Mouse (Mus musculus) neural tube, embryonic 12.5 days (tissue): ENCODE data around the gene Adprh. TPM values are rescaled to one million over a fixed set of nuclear protein-coding genes. Genes with fewer than 3 reads are reported as not detected.
A peak's percentile ranks its signal among the peaks of the same experiment; 100 is the strongest.

Experiments
- ATAC-seq: fragments of 200-750 bp; cut with Nextera tagmentation; 2 replicates; pipeline ENCODE4 v1.8.0; 2017; ENCODE audit warnings: low read depth, mild to moderate bottlenecking, moderate TSS enrichment, moderate library complexity; ENCODE audit not compliant: low FRiP score
- H3K27ac ChIP-seq: fragments of 300-500 bp; sonication (generic); 2 replicates; pipeline ENCODE4 v1.5.1; 2016
- H3K27me3 ChIP-seq: fragments of 300-500 bp; sonication (generic); replicated peaks from 2 replicates; pipeline ENCODE4 v1.6.1; 2016; ENCODE audit warnings: mild to moderate bottlenecking
- H3K36me3 ChIP-seq: fragments of 300-500 bp; sonication (generic); 2 replicates; pipeline ENCODE4 v1.6.1; 2016; ENCODE audit warnings: mild to moderate bottlenecking
- H3K4me1 ChIP-seq: fragments of 300-500 bp; sonication (generic); 2 replicates; pipeline ENCODE4 v1.6.1; 2016
- H3K4me2 ChIP-seq: fragments of 300-500 bp; sonication (generic); replicated peaks from 2 replicates; pipeline ENCODE4 v1.6.1; 2016; ENCODE audit warnings: mild to moderate bottlenecking
- H3K4me3 ChIP-seq: fragments of 300-500 bp; sonication (generic); 2 replicates; pipeline ENCODE4 v1.5.1; 2016
- H3K9ac ChIP-seq: fragments of 300-500 bp; sonication (generic); 2 replicates; pipeline ENCODE4 v1.6.1; 2016; ENCODE audit warnings: mild to moderate bottlenecking
- H3K9me3 ChIP-seq: fragments of 300-500 bp; sonication (generic); 2 replicates; pipeline ENCODE4 v1.6.1; 2016; ENCODE audit warnings: mild to moderate bottlenecking
- WGBS: fragments of 180-500 bp; shearing (Covaris S2); methylation state at CpG from one replicate; pipeline ENCODE4 v1.1.7; 2016; 5-methylcytosine and 5-hydroxymethylcytosine counted together
- polyA plus RNA-seq: library from polyadenylated mRNA; unstranded; fragments of >200 nt; fragmentation: Nextera tagmentation; extraction: Ambion mirVana; gene quantifications from 2 replicates; pipeline ENCODE4 v1.2.1, GENCODE M21; 2016

Adprh gene
- polyA plus RNA-seq, 1 experiment from 2014 or later, result 150 TPM

GRCm38 (mm10) chr16:38461749-38462148 is 9.2 kb upstream of the Adprh start:
- H3K9me3 ChIP-seq, result no peaks in the 10 kb centered on the region
- H3K4me3 ChIP-seq, result no peak overlapping the region
- WGBS, result 88% methylated on average over 8 of the region's 8 CpGs
- H3K27me3 ChIP-seq, result no peaks in the 10 kb centered on the region
- no peak overlapping the region for H3K9ac ChIP-seq
- ATAC-seq, result no peak
- no peak overlapping the region for H3K4me2 ChIP-seq
- no peaks in the 10 kb centered on the region for H3K4me1 ChIP-seq
- no peak overlapping the region for H3K27ac ChIP-seq
- no peaks in the 10 kb centered on the region for H3K36me3 ChIP-seq

- WGBS, result 89% methylated on average over 4 of the region's 4 CpGs
Observed at GRCm38 (mm10) chr16:38459990-38460389, 7.5 kb upstream of the Adprh start.

GRCm38 (mm10) chr16:38458600-38459280 is 6.2 kb upstream of the Adprh start:
- Histone ChIP-seq H3K4me2 (no peak overlapping the region), H3K27ac (no peak overlapping the region), H3K9ac (no peak overlapping the region), H3K9me3 (no peaks in the 10 kb centered on the region), H3K27me3 (no peaks in the 10 kb centered on the region), H3K4me3 (no peak overlapping the region), H3K36me3 (no peaks in the 10 kb centered on the region), H3K4me1 (no peaks in the 10 kb centered on the region)
- WGBS, result 76% methylated on average over 6 of the region's 6 CpGs
- no peak for ATAC-seq

More at GRCm38 (mm10) chr16:38459990-38460389, 7.5 kb upstream of the Adprh start:
- Histone ChIP-seq H3K9me3 (no peaks in the 10 kb centered on the region), H3K4me1 (no peaks in the 10 kb centered on the region), H3K27me3 (no peaks in the 10 kb centered on the region), H3K27ac (no peak overlapping the region), H3K9ac (no peak overlapping the region), H3K4me3 (no peak overlapping the region), H3K4me2 (no peak overlapping the region), H3K36me3 (no peaks in the 10 kb centered on the region)
- ATAC-seq, result no peak

GRCm38 (mm10) chr16:38456812-38457567 is 4.5 kb upstream of the Adprh start:
- H3K4me3 ChIP-seq, result no peak overlapping the region
- 50% methylated on average over 11 of the region's 11 CpGs for WGBS
- no peaks in the 10 kb centered on the region for H3K36me3 ChIP-seq
- no peak for ATAC-seq
- H3K27me3 ChIP-seq, result no peaks in the 10 kb centered on the region
- no peak overlapping the region for H3K9ac ChIP-seq
- no peak overlapping the region for H3K4me2 ChIP-seq
- H3K27ac ChIP-seq, result no peak overlapping the region
- H3K4me1 ChIP-seq, result peaks cover 2% of the 10 kb centered on the region; the same call in 1 of the 2 replicates
- no peaks in the 10 kb centered on the region for H3K9me3 ChIP-seq

- Histone ChIP-seq H3K4me2 (no peak within 1 kb of the TSS), H3K27me3 (no peaks in the 10 kb centered on the region), H3K4me3 (no peak within 1 kb of the TSS), H3K9me3 (no peaks in the 10 kb centered on the region), H3K9ac (no peak within 1 kb of the TSS), H3K4me1 (peaks cover 11% of the 10 kb centered on the region), H3K36me3 (no peaks in the 10 kb centered on the region), H3K27ac (no peak within 1 kb of the TSS)
- ATAC-seq, result no peak
- WGBS, result 72% methylated on average over 17 of the region's 17 CpGs
Observed at GRCm38 (mm10) chr16:38455511-38456418, 3.3 kb upstream of the Adprh start, which contains the start of gene Cd80. TSS of gene Cd80 (plus strand) at chr16:38455561.

- Histone ChIP-seq H3K27me3 (no peaks in the 10 kb centered on the region), H3K4me1 (peaks cover 11% of the 10 kb centered on the region), H3K36me3 (peaks cover 9% of the 10 kb centered on the region), H3K9ac (no peak overlapping the region), H3K27ac (no peak overlapping the region), H3K4me3 (no peak overlapping the region), H3K9me3 (no peaks in the 10 kb centered on the region), H3K4me2 (no peak overlapping the region)
- ATAC-seq, result no peak
- 83% methylated on average over 11 of the region's 11 CpGs for WGBS
Observed at GRCm38 (mm10) chr16:38454533-38455254, 2.2 kb upstream of the Adprh start.

GRCm38 (mm10) chr16:38453952-38454351 is 1.4 kb upstream of the Adprh start:
- WGBS, result 87% methylated on average over 4 of the region's 4 CpGs
- no peaks in the 10 kb centered on the region for H3K9me3 ChIP-seq
- ATAC-seq, result no peak
- H3K4me3 ChIP-seq, result no peak overlapping the region
- peaks cover 12% of the 10 kb centered on the region for H3K36me3 ChIP-seq
- H3K27me3 ChIP-seq, result no peaks in the 10 kb centered on the region
- no peak overlapping the region for H3K27ac ChIP-seq
- H3K4me2 ChIP-seq, result no peak overlapping the region
- peaks cover 11% of the 10 kb centered on the region for H3K4me1 ChIP-seq
- H3K9ac ChIP-seq, result no peak overlapping the region

GRCm38 (mm10) chr16:38453203-38453553 is 675 bp upstream of the Adprh start:
- peak overlapping the region; percentile 74 for H3K4me3 ChIP-seq
- H3K9me3 ChIP-seq, result no peaks in the 10 kb centered on the region
- 24% methylated on average over 3 of the region's 3 CpGs for WGBS
- H3K36me3 ChIP-seq, result peaks cover 20% of the 10 kb centered on the region
- no peaks in the 10 kb centered on the region for H3K27me3 ChIP-seq
- peaks cover 11% of the 10 kb centered on the region for H3K4me1 ChIP-seq
- peak overlapping the region; percentile 89 for H3K9ac ChIP-seq
- H3K4me2 ChIP-seq, result peak overlapping the region; percentile 83
- no peak overlapping the region for H3K27ac ChIP-seq
- ATAC-seq, result no peak

GRCm38 (mm10) chr16:38451421-38452205 is 890 bp downstream of the Adprh start:
- Histone ChIP-seq H3K4me1 (peaks cover 11% of the 10 kb centered on the region), H3K9me3 (no peaks in the 10 kb centered on the region), H3K4me2 (peak overlapping the region; percentile 83)

GRCm38 (mm10) chr16:38450707-38451106 is 1.8 kb downstream of the Adprh start:
- Histone ChIP-seq H3K9ac (no peak overlapping the region), H3K4me3 (no peak overlapping the region), H3K27ac (no peak overlapping the region), H3K4me1 (peaks cover 11% of the 10 kb centered on the region), H3K27me3 (no peaks in the 10 kb centered on the region), H3K9me3 (no peaks in the 10 kb centered on the region), H3K4me2 (no peak overlapping the region), H3K36me3 (peaks cover 44% of the 10 kb centered on the region)
- 90% methylated on average over 7 of the region's 7 CpGs for WGBS
- no peak for ATAC-seq

More at GRCm38 (mm10) chr16:38451421-38452205, 890 bp downstream of the Adprh start:
- ATAC-seq, result peak; percentile 35; the same call in 1 of the 2 replicates
- Histone ChIP-seq H3K36me3 (peaks cover 35% of the 10 kb centered on the region), H3K27me3 (no peaks in the 10 kb centered on the region), H3K27ac (no peak overlapping the region), H3K4me3 (peak overlapping the region; percentile 74), H3K9ac (peak overlapping the region; percentile 89)
- 49% methylated on average over 12 of the region's 12 CpGs for WGBS

GRCm38 (mm10) chr16:38448458-38448857 is 4.0 kb downstream of the Adprh start:
- Histone ChIP-seq H3K9ac (no peak overlapping the region), H3K36me3 (peaks cover 66% of the 10 kb centered on the region), H3K4me1 (peaks cover 11% of the 10 kb centered on the region), H3K27ac (no peak overlapping the region), H3K4me3 (no peak overlapping the region), H3K9me3 (no peaks in the 10 kb centered on the region), H3K27me3 (no peaks in the 10 kb centered on the region), H3K4me2 (no peak overlapping the region)
- 96% methylated on average over 12 of the region's 12 CpGs for WGBS
- ATAC-seq, result no peak
